27 mouse cellular contexts compared by ENCODE assay signal in the genomic region with DNA sequence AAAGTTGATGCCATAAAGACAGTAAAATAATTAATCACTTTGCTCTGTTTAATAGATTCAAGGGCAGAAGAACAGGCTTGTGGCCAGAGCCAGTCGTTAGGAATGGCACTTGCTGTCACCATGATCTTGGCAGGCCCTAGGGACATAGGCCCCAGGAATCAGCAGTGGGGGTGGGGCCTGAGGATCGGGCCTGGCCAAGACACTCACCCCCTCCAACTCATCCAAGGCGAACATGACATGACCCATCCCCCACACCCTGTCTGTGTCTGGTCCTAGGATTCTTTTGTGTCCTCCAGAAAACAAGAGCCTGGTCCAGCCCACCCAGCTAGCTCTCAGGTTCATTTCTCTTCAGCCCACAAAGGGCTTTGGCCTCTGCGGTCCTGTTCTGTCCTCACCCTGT.
A peak's percentile ranks its signal among the peaks of the same experiment; 100 is the strongest.
DNase-seq lines count a peak whose midpoint lies in the region; ATAC-seq and TF ChIP-seq lines count a peak whose summit lies in the region.
"Had no signal": no experiment of that assay in that cellular context is flagged by ENCODE, and none has a peak within 500 bp of the region (broad histone marks: within the 10 kb centered on the region; RNA-seq: fewer than 3 reads in every experiment).

No protein-coding gene starts in this region.

- H3K27ac ChIP-seq in stomach, postnatal 0 days (replicated peaks), result no peak overlapping the region
- H3K27ac ChIP-seq: forebrain, embryonic 13.5 days; heart, adult 2 months; heart, embryonic 13.5 days; kidney, embryonic 15.5 days; liver, embryonic 13.5 days; lung, embryonic 15.5 days; macrophage; neural tube, embryonic 13.5 days; stomach, embryonic 15.5 days had no signal

- no peak for ATAC-seq in stomach, postnatal 0 days (ENCODE audit: low FRiP score, low TSS enrichment)
- ATAC-seq: forebrain, embryonic 13.5 days had no signal

- H3K36me3 ChIP-seq in stomach, postnatal 0 days (ENCODE audit: control insufficient read depth, insufficient read depth, low read length), result no peaks in the 10 kb centered on the region
- H3K36me3 ChIP-seq: G1E; heart, embryonic 13.5 days; kidney, embryonic 15.5 days; liver, embryonic 13.5 days; lung, embryonic 15.5 days; neural tube, embryonic 13.5 days; stomach, embryonic 15.5 days had no signal

- no peak overlapping the region for H3K4me2 ChIP-seq in stomach, postnatal 0 days (replicated peaks; ENCODE audit: low read depth)
- H3K4me2 ChIP-seq: forebrain, embryonic 13.5 days; heart, embryonic 13.5 days; kidney, embryonic 15.5 days; liver, embryonic 13.5 days; lung, embryonic 15.5 days; neural tube, embryonic 13.5 days; stomach, embryonic 15.5 days had no signal

- TF ChIP-seq CTCF in stomach, postnatal 0 days (IDR thresholded peaks at IDR 0.05; ENCODE audit: low read depth), result no peak

- peak; percentile 14 for DNase-seq in embryo, embryonic 10 days (ENCODE audit: low spot score)
- DNase-seq in embryo, embryonic 9.5 days (ENCODE audit: extremely low spot score), result no peak
- DNase-seq in left cerebral cortex, postnatal 4 days, result peak; percentile 37
- no peak for DNase-seq in left cerebral cortex, adult 18-20 months (ENCODE audit: low spot score in 2 of 2)
- DNase-seq in Muller cell, postnatal 12 days (ENCODE audit: inconsistent ontology term), result peak; percentile 16
- DNase-seq in adrenal gland, postnatal 25 days, result peak; percentile 23
- DNase-seq in stomach, postnatal 0 days (ENCODE audit: low spot score), result no peak
- DNase-seq: B cell, adult 2 months; cerebellum, adult 9-10 months; gastrocnemius, postnatal 36 days; heart, adult 2 months; heart, postnatal 36 days; kidney, adult 11 months; kidney, postnatal 36 days; liver, embryonic 13.5 days; right cerebral cortex, adult 18-20 months; right cerebral cortex, postnatal 4 days; thymus, adult 18-20 months; thymus, postnatal 4 days had no signal

- no peaks in the 10 kb centered on the region for H3K4me1 ChIP-seq in stomach, postnatal 0 days (replicated peaks; ENCODE audit: control insufficient read depth, insufficient read depth)
- H3K4me1 ChIP-seq: heart, embryonic 13.5 days; liver, embryonic 13.5 days; lung, embryonic 15.5 days; stomach, embryonic 15.5 days had no signal

- WGBS in stomach, postnatal 0 days, result 35% methylated on average over 4 of the region's 4 CpGs

- no peaks in the 10 kb centered on the region for H3K9me3 ChIP-seq in stomach, postnatal 0 days (ENCODE audit: control insufficient read depth, low read length)
- H3K9me3 ChIP-seq: forebrain, embryonic 13.5 days; G1E; heart, embryonic 13.5 days; kidney, embryonic 15.5 days; liver, embryonic 13.5 days; lung, embryonic 15.5 days; neural tube, embryonic 13.5 days; stomach, embryonic 15.5 days had no signal

- no peak for TF ChIP-seq EP300 in stomach, postnatal 0 days (optimal IDR thresholded peaks at IDR 0.05)

- no peak overlapping the region for H3K4me3 ChIP-seq in stomach, postnatal 0 days (ENCODE audit: low read depth, low read length)
- H3K4me3 ChIP-seq: forebrain, embryonic 13.5 days; heart, adult 2 months; heart, embryonic 13.5 days; kidney, embryonic 15.5 days; liver, embryonic 13.5 days; lung, embryonic 15.5 days; neural tube, embryonic 13.5 days; stomach, embryonic 15.5 days had no signal

- intact Hi-C loops in left cerebral cortex, postnatal 4 days (cut with DNase I), result no loop called here

- no peak overlapping the region for H3K9ac ChIP-seq in stomach, postnatal 0 days (ENCODE audit: low read length)
- H3K9ac ChIP-seq: forebrain, embryonic 13.5 days; heart, embryonic 13.5 days; kidney, embryonic 15.5 days; liver, embryonic 13.5 days; lung, embryonic 15.5 days; neural tube, embryonic 13.5 days; stomach, embryonic 15.5 days had no signal

- no peaks in the 10 kb centered on the region for H3K27me3 ChIP-seq in stomach, postnatal 0 days (ENCODE audit: control insufficient read depth, insufficient read depth, low read length)
- H3K27me3 ChIP-seq: kidney, embryonic 15.5 days; liver, embryonic 13.5 days; lung, embryonic 15.5 days; stomach, embryonic 15.5 days had no signal

Comparison
In these comparisons a context has a peak if more than half of its experiments do, and no peak if none do; other contexts are left out.
1. DNase-seq: peak in embryo, embryonic 10 days (single experiment), left cerebral cortex, postnatal 4 days (single experiment), Muller cell, postnatal 12 days (single experiment) and adrenal gland, postnatal 25 days (single experiment); none in embryo, embryonic 9.5 days (single experiment), left cerebral cortex, adult 18-20 months (0 of 2) and stomach, postnatal 0 days (single experiment).